34 mouse cellular contexts compared by ENCODE assay signal in the genomic region with DNA sequence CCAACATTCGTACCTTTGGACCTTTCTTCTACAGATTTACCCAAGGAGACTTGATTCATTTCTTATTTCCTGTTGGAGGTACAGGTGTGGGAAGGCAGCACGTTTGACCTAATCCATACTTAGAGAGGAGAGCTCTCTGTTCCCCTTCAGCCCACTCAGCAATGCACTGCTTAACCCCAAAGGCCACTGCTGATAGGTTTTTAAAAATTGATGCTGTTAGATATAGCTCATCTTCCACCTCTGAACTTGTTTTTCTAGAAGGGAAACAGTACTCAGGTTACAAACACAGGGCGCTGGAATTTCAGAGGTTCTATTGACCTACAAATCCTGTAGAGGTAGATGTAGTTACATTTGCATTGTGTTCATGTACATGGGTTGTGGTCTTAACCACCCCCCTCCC.
"Had no signal": no experiment of that assay in that cellular context is flagged by ENCODE, and none has a peak within 500 bp of the region (broad histone marks: within the 10 kb centered on the region; RNA-seq: fewer than 3 reads in every experiment).

No protein-coding gene starts in this region.

- ATAC-seq: hindbrain, embryonic 16.5 days; hindbrain, postnatal 0 days; inflammation-experienced regulatory T-cells, adult 6 months; intestine, embryonic 15.5 days; intestine, embryonic 16.5 days; intestine, postnatal 0 days had no signal

- H3K4me2 ChIP-seq: heart, embryonic 12.5 days; heart, embryonic 13.5 days; heart, embryonic 15.5 days; hindbrain, embryonic 12.5 days; hindbrain, embryonic 13.5 days; hindbrain, embryonic 14.5 days; hindbrain, embryonic 15.5 days; intestine, embryonic 15.5 days; kidney, embryonic 15.5 days had no signal

- H3K27ac ChIP-seq: heart, embryonic 13.5 days; heart, embryonic 15.5 days; hindbrain, embryonic 10.5 days; hindbrain, embryonic 12.5 days; hindbrain, embryonic 13.5 days; hindbrain, embryonic 14.5 days; hindbrain, embryonic 15.5 days; hindbrain, postnatal 0 days; intestine, embryonic 15.5 days; kidney, embryonic 15.5 days; kidney, postnatal 0 days; layer of hippocampus, adult 2 months; left cerebral cortex, adult 2 months had no signal

- H3K9ac ChIP-seq: heart, embryonic 12.5 days; heart, embryonic 13.5 days; heart, embryonic 15.5 days; hindbrain, embryonic 12.5 days; hindbrain, embryonic 13.5 days; hindbrain, embryonic 14.5 days; hindbrain, embryonic 15.5 days; intestine, embryonic 15.5 days; kidney, embryonic 15.5 days had no signal

- H3K36me3 ChIP-seq: hindbrain, embryonic 10.5 days; hindbrain, embryonic 12.5 days; hindbrain, embryonic 13.5 days; hindbrain, embryonic 15.5 days; intestine, embryonic 15.5 days had no signal

- H3K9me3 ChIP-seq: heart, embryonic 12.5 days; heart, embryonic 13.5 days; heart, embryonic 15.5 days; hindbrain, embryonic 10.5 days; hindbrain, embryonic 12.5 days; hindbrain, embryonic 13.5 days; hindbrain, embryonic 15.5 days; intestine, embryonic 15.5 days; kidney, embryonic 15.5 days had no signal

- H3K4me3 ChIP-seq: heart, embryonic 12.5 days; heart, embryonic 13.5 days; heart, embryonic 15.5 days; hindbrain, embryonic 10.5 days; hindbrain, embryonic 12.5 days; hindbrain, embryonic 13.5 days; hindbrain, embryonic 15.5 days; intestine, embryonic 15.5 days; kidney, embryonic 15.5 days; layer of hippocampus, adult 2 months; left cerebral cortex, adult 2 months had no signal

- H3K27me3 ChIP-seq: heart, embryonic 12.5 days; heart, embryonic 13.5 days; heart, embryonic 15.5 days; hindbrain, embryonic 12.5 days; hindbrain, embryonic 13.5 days; hindbrain, embryonic 15.5 days; intestine, embryonic 15.5 days; kidney, embryonic 15.5 days had no signal

- DNase-seq: heart, postnatal 10 days; heart, postnatal 14 days; heart, postnatal 36 days; heart, postnatal 4 days; kidney, adult 11 months; kidney, adult 18-20 months; kidney, adult 2 months; kidney, adult 8-10 months; kidney, adult 9 months; kidney, postnatal 10 days; kidney, postnatal 14 days; kidney, postnatal 25 days; kidney, postnatal 36 days; kidney, postnatal 4 days; layer of hippocampus, adult 9-11 months; layer of hippocampus, postnatal 36 days had no signal
